Mouse (Mus musculus) fat pad, adult 2 months (tissue): ENCODE data around the gene Ppara.
"Not testable (repeated sequence)": the region's sequence is repeated elsewhere in the genome, so short reads cannot be mapped to it uniquely, and the experiment has no call there.

Source experiments
- DNase-seq: peaks from one replicate; pipeline ENCODE4 v3.0.0-alpha.2; 2011; ENCODE audit warnings: low read depth, low spot score; ENCODE audit errors: extremely low read depth

Ppara gene

DNA sequence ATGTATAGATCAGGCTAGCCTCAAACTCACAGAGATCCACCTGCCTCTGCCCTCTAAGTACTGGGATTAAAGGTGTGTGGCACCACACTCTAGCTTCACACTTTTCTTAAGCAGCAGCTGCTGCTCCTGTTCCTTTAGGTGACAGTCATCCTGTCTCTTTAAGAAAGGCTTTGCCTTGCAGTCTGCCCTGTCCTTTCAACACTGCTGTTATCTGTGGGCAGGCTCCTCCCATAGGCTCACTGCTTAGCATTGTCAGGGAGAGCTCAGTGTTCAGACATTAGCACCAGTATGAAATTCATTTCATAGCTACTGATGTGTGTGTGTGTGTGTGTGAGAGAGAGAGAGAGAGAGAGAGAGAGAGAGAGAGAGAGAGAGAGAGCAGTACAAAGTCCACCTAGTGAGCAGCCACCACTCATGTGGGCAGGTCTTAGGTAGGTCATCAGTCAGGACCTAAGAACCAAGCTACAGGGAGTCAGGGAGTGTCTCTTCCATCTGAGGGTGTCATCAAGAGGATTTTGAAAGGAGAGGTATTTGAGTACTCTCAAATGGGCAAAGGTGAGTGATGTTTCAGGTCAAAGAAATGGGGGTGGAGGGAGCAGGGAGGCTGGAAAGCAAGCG is 19.4 kb downstream of the Ppara start:
- DNase-seq = no peak

DNA sequence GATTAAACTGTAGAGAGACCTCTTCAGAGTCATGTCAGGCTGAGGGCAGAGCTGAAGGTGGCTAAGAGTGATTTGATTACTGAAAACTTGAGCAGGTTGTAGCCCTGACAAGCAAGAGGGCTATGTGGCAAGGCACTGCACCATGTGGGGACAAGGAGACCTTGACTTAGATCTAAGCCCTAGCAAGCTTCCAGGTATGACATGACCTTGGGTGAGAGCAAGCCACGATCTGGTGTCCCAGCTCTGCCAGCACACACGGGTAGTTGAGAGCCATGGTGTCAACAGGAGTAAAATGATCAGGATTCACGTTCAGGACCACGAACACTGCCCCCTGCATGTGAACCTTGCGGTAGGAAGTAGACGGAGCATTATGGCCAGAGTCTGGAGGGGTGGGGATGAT is 20.4 kb downstream of the Ppara start:
- DNase-seq = no peak

DNA sequence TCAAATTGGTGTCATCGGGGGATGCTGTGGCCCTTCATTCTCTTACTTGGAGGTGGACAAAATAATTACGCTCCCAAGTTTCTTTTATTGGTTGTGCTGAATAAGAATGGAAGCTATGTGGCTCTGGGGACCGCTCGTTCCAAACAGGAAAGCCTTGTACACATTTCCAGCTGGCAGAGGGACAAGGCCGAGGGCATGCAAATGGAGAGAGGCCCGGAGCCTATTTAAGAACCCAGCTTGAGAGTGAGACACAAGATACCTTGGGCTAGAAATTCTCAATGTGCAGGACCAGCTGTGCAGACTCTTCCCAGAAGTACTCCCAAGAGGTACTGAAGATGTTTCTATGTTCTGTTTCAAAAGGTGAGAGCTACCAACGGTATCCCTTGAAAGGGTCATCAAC is 21.8 kb downstream of the Ppara start:
- DNase-seq = no peak

DNA sequence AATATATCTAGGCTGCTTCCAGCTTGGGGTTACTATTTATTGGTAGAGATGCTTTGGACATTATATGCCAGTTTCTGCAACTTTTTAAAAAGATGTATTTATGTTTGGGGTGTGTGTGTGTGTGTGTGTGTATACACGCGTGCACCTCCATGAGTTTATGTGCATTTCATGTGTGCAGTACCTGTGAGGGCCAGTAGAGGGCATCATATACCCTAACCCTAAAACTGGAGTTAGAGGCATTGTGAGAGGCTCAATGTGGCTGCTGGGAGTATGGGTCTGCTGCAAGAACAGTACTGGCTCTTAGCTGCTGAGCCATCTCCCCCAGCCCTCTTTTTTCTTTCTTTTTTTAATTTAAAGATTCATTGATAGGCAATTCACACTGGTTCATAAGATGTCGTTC is 23.0 kb downstream of the Ppara start:
- DNase-seq = no peak

DNA sequence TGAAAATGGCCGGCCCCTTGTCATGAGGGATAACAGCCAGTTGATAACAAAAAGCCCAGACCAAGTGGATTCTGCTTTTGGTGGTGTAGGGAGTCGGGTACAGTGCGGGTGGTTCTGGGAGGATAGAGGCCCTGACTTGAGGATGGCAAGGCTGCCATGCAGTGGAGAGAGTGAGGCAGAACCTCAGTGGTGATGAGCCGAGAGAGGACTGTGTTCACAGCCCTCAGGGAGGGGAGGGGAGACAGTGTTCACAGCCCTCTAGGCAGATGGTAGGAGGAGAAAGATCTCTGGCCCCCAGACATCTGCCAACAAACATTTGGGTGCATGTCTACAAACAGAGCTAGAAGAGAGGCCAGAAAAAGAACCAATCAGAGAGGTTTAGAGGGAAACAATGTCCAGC is 28.0 kb downstream of the Ppara start:
- no peak for DNase-seq

DNA sequence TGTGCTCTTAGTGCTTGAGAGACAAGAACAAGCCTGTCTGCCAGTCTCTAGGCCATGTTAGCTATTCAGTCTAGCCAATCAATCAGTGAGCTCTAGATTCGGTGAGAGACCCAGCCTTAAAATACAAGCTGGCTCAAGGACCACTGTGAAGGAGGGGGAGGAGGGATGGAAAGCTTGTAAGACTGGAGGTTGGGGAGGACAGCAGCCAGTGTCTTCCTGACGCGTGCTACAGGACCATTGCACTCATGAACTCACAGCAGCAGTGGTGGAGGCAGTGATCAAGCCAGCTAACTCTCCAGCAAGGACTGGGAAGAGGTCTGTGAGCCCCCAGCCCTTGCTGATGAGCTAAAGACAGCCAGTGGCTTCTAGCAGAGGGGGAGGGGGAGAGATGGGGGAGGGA is 30.2 kb downstream of the Ppara start:
- DNase-seq = no peak

DNA sequence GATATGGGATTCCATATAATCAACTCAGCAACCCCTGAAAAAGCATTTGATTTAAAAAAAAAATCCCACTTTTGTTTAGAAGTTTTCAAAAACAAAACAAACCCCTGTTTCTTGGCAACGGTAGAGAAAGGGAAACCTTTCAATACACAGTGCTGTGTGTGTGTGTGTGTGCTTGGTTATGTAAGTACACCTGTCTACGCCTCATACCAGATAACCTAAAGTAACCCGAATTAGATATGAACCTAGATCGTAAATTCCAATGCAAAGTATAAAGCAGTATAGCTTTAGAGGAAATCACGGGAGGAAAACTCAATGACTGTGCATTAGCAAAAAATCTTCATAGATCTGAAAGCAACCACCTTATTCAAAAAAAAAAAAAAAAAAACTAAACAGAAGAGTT is 31.9 kb downstream of the Ppara start:
- no peak for DNase-seq

DNA sequence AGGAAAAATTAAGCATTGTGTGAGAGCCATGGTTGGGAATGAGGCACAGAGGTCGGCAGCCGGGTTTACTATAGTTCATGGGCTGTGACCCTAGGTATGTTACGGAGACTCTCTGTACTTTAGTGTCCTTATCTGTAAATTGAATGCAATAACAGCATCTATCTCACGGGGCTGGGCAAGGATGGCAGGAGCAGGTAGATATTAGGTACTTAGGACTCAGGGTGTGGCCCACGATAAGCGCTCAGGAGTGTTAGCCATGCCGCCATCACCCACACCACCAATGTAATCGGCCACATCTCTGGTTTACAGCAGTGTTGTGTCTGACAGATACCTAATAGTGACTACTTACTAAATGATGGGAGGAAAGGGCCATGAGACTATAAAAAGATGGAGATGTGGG is 34.2 kb downstream of the Ppara start:
- DNase-seq = no peak

DNA sequence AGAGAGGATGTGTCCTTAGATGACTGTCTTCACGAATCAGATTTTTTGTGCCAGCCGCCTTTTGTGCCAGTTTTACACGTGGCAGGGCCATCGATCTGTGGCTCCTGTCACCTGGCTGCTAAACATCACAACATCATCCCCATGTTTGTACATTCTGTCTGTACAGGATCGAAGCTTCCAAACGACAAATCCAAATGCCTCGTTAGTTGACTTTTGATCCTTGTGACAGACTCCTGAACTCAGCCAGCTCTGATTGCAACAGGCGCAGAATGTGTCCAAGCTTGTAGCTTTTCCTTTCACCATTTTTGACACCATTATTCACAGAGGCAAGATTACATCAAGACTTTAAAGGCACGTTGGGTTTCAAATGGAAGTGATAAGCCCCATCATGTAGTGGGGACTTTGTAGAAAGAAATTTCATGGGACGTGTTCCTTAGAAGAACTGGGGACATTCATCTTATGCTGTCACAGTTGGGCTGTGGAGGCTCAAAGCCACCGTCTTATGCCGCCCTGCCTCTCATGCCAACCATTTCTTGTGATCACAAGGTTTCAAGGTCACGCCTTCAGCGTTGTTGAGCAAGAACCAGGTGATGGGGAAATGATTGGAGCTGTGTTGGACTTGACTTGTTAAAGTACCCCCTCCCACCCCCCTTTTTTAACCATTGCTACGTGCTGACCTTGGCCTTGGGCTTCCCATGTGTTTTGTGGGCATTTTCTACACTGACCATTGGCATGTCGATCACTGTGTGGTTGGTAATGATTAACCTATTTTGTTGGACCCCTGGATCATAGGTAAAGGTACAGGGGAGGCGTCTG is 36.7 kb downstream of the Ppara start:
- peak; percentile 92 for DNase-seq

DNA sequence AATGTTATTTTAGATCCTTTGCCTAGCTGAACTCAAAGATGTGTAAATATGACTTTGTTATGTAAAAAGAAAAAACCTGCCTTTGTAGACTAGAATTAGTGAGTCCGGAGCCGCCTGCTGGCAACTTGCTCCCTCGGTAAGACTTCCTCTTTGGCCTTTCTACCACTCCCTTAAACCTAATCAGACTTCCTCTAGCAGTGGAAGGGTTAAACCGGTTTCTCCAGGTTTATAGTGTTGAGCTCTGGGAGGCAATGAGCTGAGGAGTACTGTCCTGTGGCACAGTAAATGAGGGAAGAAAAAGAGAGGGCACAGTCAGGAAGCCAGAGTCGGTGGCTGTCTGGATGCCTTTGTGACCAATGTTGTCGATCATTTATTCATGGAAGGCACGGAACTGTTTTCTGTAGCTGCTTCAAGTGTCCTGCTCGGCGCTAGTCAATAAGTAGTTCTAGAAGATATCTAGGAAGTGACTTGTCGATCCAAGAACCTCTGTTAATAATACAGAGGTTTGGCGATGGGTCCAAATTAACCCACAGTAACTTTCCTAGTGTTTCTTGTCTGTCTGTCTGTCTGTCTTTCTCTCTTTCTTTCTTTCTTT is 37.5 kb downstream of the Ppara start:
- no peak for DNase-seq

DNA sequence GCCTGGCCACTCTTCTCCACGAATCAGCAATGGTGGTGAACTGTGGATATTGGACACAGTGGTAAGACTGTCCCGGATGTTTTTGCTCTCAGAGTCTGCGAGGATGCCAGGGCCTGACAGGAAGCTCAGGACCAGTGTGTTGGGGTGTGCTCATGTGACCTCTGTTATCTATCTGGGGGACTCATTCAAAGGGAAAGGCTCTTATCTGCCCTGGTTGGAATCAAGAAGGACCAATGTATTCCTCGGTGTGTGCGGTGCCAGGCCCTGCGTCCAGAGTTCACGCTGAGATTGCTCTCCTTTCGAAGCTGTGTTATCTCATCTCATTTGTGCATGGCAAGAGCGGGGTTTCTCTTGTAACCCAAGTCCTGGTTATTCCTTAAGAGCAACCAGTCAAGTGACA is 39.6 kb downstream of the Ppara start:
- no peak for DNase-seq

DNA sequence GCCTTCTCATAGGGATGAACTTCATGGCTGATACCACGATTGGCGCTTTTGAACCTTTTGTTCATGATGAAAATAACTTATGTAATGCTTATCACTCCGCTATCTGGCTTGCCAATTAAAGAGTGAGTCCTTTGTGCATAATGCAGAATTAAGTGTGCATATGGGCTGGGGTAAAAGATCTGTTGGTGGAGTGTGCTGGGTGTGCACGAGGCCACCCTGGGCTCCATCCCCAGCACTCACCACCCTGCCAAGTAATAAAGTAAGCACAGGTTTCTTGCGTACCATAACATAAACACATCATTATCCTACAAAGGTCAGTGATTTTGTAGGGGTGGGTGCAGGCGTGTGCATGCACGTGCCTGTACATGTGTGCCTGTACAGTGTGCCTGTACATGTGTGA is 40.2 kb downstream of the Ppara start:
- no peak for DNase-seq

DNA sequence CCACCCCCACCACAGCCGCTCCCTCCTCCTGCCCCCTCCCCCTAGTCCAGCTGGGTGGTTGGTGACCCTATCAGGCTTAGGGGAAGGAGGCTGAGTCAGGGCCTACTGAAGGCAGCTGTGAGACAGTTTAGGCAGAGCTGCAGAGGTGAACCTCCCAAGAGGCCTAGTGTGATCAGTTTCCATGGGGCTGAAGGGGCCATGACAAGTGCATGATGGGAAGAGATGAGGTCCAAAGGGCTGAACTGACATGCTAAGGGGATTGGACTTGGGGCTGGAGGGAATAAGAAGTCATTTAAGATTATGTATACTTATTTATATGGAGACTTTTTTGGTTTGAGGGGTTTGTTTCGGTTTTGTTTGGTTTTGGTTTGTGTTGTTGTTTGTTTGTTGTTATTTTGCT is 41.5 kb downstream of the Ppara start:
- DNase-seq = no peak

DNA sequence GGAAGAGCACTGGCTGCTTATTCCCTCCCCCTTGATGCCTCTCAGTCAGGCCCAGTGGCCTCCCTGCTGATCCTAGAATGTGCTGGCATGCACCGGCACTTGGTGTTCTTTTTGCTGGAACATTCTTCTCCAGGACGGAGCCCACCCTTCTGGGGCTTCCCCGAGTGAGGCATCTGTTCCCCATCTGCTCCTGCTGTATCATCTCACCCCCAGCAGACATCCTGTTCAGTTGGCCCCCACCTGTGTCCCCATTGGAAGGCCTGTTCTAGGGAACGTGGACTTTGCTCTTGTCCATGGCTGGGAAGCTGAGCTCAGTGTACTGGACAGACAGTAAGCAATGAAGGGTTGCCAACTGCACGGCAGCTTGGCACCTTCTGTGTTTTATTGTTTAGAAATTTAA is 42.0 kb downstream of the Ppara start:
- DNase-seq = no peak

DNA sequence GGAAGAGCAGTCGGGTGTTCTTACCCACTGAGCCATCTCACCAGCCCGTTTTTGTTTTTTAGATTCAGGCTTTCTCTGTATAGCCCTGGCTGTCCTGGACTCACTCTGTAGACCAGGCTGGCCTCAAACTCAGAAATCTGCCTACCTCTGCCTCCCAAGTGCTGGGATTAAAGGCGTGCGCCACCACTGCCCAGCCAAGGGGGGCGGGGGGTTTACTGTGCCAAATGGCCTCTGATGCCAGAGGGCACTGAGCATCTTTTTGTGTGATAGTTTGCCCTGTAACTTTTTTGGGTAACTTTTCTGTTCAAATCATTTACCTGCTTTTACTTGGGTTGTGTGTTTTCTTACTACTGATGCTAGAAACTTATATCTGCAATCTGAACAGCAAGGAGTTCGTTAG is 44.1 kb downstream of the Ppara start:
- not testable (repeated sequence) for DNase-seq

DNA sequence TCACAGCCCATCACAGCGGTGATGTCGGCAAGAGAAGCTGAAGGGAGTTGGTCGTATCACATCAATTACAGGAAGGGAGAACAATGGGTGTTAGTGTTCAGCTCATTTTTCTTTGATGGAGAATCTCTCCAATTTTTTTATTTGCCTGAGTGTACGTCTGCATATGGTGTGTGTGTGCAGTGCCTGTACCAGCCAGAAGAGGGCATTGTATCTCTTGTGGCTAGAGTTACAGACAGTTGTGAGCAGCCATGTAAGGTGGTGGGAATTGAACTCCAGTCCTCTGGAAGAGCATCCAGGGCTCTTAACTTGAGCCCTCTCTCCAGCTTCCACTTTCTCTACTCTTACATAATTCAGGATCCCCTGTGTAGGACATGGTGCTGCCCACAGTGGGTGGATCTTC is 48.4 kb downstream of the Ppara start:
- no peak for DNase-seq

DNA sequence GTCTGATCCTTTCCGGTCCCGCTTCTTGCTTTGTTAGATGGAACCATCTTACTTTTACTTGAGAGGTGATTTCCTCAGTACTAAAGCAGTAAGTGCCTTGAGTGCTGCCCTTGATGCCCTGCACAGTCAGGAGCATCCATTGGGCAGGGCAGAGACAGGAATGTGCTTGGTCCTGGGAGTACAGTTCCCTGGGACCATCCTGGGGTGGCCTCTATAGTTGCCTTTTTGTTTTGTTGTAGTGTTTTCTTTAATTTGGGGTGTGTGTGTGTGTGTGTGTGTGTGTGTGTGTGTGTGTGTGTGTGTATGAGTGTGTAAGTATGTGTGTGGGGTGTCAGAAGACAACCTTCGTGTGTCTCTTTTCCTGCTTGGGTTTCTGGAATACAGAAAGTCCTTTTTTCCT is 49.6 kb downstream of the Ppara start:
- DNase-seq = no peak

DNA sequence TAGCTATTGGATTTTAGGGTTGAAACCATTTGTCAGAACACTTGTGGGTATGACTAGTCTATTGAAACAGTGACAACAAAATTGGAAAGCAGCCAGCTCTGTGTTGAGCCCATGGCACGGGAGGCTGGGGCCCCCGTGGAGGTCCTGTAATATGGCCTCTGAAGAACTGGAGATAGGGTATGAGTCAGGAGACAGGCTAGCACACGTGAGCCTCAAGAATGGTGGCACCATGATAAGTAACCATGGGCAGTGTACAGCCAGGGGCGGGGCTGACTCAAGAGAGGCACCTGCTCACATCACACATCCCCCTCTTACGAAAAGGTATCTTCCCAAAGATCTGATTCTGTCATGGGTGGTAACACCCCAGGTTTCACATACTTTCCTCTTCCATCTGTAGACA is 51.9 kb downstream of the Ppara start:
- DNase-seq = no peak

DNA sequence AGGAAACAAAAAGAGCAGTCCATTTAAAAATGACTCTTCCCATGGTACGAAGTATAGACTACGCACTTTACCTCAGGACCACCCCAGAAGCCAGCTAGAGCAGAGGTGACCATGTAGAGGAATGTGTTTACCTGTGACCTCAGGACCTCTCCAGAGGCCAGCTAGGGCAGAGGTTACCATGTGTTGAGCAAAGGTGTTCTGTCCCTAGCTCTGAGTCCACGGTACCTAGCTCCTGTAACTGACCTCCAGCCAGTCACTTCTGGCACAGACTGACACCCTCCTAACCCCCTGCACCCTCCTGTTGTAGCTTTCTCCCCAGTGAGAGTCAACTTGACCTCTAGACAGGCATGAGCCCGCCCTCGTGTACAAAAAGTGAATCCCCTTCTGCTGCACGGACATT is 52.7 kb downstream of the Ppara start:
- no peak for DNase-seq

DNA sequence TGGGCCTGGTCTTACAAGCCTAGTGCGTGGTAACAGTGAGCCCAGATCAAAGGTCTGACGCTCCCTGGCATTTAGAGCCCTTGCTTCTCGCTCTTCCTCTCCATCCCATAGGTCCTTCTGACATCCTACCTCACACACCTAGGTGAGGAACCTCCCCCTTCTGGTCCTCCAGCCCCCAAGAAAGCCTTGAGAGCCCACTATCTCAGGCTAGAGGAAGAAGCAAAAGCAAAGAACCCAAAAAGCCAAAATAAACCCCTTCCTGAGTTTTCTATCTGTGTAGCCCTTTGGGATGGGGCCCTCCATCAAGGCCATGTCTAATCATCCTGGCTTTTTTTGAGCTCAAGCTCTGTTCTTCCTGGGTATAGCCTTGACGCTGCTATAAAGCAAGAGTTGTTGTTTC is 53.3 kb downstream of the Ppara start:
- DNase-seq = no peak

DNA sequence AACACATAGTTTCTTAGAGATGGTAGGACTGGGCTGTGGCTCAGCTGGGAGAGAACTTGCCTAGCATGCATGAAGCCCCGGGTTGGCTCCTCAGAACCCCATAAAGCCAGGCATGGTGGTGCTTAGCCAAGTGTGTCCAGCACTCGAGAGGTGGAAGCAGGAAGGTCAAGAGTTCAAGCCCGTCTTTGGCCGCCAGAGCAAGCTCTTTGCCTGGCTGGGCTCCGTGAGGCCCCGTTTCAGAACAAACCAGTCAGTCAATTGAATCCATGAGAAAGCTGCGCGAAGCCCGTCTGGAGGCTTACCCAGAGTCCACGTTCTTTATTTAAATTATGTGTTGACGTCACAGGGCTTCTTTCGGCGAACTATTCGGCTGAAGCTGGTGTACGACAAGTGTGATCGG is 53.9 kb downstream of the Ppara start:
- DNase-seq = no peak

DNA sequence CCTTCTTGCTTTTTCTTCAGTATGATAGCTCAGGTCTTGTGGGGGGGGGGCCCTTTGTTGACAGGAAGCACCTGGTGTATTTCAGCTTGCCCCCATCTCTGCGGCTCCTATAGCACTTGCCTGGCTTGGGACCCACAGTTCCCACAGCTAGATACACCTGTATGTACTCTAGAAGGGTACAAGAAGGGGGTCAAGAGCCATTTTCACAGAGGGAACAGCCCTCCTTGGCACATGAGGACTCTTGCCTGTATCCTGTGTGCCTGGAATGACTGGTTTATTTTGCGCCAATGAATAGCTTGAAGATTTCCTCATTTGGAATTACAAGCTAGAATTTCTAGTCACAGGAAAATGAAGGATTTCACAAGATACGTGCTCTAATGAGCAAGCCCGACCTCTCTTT is 56.7 kb downstream of the Ppara start:
- DNase-seq = no peak

DNA sequence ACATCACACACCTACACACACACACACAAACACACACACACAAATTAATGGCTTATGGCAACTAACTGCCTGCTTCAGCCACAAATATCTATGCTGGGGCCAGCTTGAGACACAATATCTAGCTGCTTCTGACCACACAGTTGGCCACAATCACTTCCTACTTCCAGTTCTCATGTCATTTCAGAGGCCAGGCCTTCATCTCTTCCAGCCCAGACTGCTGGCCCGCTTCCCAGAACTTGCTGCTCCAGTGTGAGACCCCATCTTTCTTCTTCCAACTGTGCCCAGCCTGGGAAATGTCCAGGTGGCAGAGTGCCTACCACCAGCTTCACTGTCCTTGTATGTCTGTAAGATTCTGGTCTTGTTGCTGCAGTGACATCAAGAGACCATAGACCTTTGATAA is 58.0 kb downstream of the Ppara start:
- no peak for DNase-seq
